Mouse (Mus musculus) brain, embryonic 14.5 days (tissue): ENCODE measurements around the gene Olfr691. TPM values are rescaled to one million over a fixed set of nuclear protein-coding genes. Genes with fewer than 3 reads are reported as not detected.

Experiments
- DNase-seq: peaks from one replicate; pipeline ENCODE4 v3.0.0-alpha.2; 2011; ENCODE audit warnings: low read depth
- CTCF ChIP-seq: fragments of 200-500 bp; IDR thresholded peaks from 2 replicates; pipeline ENCODE4 v1.5.1; 2012; ENCODE audit warnings: inconsistent platforms, mild to moderate bottlenecking, moderate library complexity, borderline replicate concordance; ENCODE audit not compliant: insufficient read depth, insufficient read length; ENCODE audit errors: extremely low read depth
- POLR2A ChIP-seq: fragments of 200-500 bp; IDR thresholded peaks from 2 replicates; pipeline ENCODE4 v1.6.1; 2012; ENCODE audit warnings: mild to moderate bottlenecking, inconsistent platforms, borderline replicate concordance; ENCODE audit not compliant: poor library complexity, insufficient read depth, insufficient read length, severe bottlenecking; ENCODE audit errors: extremely low read depth
- polyA plus RNA-seq: library from polyadenylated mRNA; depleted of rRNA; stranded (reverse); fragments of >200 nt; gene quantifications from 2 replicates; pipeline ENCODE4 v1.2.3, GENCODE M21; 2012; rRNA removed

Gene Olfr691
- polyA plus RNA-seq, 1 experiment, result 0.31 TPM

GRCm38 (mm10) chr7:105342752-105343151 lies 682 bp upstream of the Olfr691 start:
- peak; percentile 4 for DNase-seq
- TF ChIP-seq CTCF (no peak), POLR2A (no peak)

GRCm38 (mm10) chr7:105334004-105334403 lies 8.1 kb downstream of the Olfr691 start, which contains the start of gene Olfr690:
Olfr690 (minus strand) TSS chr7:105334104.
- DNase-seq, result no peak
- TF ChIP-seq CTCF (no peak), POLR2A (no peak)

GRCm38 (mm10) chr7:105325302-105325701 lies 16.8 kb downstream of the Olfr691 start:
- no peak for DNase-seq
- TF ChIP-seq POLR2A (no peak), CTCF (no peak)

GRCm38 (mm10) chr7:105310865-105311264 lies 31.2 kb downstream of the Olfr691 start, which contains the start of gene Olfr689:
Olfr689 (plus strand) TSS chr7:105311165.
- no peak for TF ChIP-seq CTCF
- no peak for TF ChIP-seq POLR2A
- no peak for DNase-seq

DNA sequence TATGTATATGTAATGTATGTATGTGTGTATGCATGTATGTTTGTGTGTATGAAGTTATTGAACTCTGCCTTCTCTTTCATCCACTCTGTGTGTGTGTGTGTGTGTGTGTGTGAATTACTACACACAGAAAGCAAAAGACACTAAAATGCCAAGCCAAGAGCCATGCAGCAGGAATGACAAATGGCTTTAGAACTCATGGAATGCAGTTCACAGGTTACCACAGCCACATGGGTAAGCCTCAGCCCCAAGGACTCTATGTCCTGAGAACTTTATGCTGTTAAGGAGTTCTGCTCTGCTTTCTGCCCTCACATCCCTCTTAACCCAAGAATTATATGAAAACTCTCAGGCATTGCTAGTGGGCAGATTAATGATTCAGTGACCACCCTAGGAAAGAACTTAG lies 52.0 kb downstream of the Olfr691 start:
- no peak for TF ChIP-seq CTCF
- TF ChIP-seq POLR2A, result no peak
- DNase-seq, result no peak

- DNase-seq, result no peak
- TF ChIP-seq POLR2A, result no peak
- TF ChIP-seq CTCF, result no peak
These were observed 54.3 kb downstream of the Olfr691 start, which contains the start of gene Olfr688 for GRCm38 (mm10) chr7:105287795-105288194. Olfr688 (plus strand) TSS chr7:105288095.

Other genes with a start within 250 kb of the Olfr691 start
- gene Olfr680-ps1, start 249.5 kb downstream of the Olfr691 start, polyA plus RNA-seq, result not detected in 2 replicates
- not detected in 2 replicates for gene Olfr681, start 225.4 kb downstream of the Olfr691 start, polyA plus RNA-seq
- not detected in 2 replicates for gene Olfr683, start 195.3 kb downstream of the Olfr691 start, polyA plus RNA-seq
- not detected in 2 replicates for gene Olfr684, start 178.6 kb downstream of the Olfr691 start, polyA plus RNA-seq
- not detected in 2 replicates for gene Olfr685, start 156.3 kb downstream of the Olfr691 start, polyA plus RNA-seq
- gene Olfr686, start 134.8 kb downstream of the Olfr691 start, polyA plus RNA-seq, result not detected in 2 replicates
- gene Olfr688, start 54.2 kb downstream of the Olfr691 start, polyA plus RNA-seq, result not detected in 2 replicates
- gene Olfr689, start 31.1 kb downstream of the Olfr691 start, polyA plus RNA-seq, result not detected in 2 replicates
- gene Olfr690, start 8.2 kb downstream of the Olfr691 start, polyA plus RNA-seq, result 0.26 and 0.40 TPM in 2 replicates
- gene Olfr692, start 26.0 kb upstream of the Olfr691 start, polyA plus RNA-seq, result not detected in 2 replicates
- not detected in 2 replicates for gene Gm5901, start 32.8 kb upstream of the Olfr691 start, polyA plus RNA-seq
- gene Fam160a2, start 57.8 kb upstream of the Olfr691 start, polyA plus RNA-seq, result 41.6 and 50.0 TPM in 2 replicates
- 0.37 TPM in 2 replicates for gene Cnga4, start 62.3 kb upstream of the Olfr691 start, polyA plus RNA-seq
- 2.1 and 3.0 TPM in 2 replicates for gene Cckbr, start 83.5 kb upstream of the Olfr691 start, polyA plus RNA-seq
- gene Cavin3, start 140.0 kb upstream of the Olfr691 start, polyA plus RNA-seq, result 20.9 and 22.7 TPM in 2 replicates
- gene Smpd1, start 212.1 kb upstream of the Olfr691 start, polyA plus RNA-seq, result 51.2 and 59.6 TPM in 2 replicates
- 304 and 347 TPM in 2 replicates for gene Apbb1, start 239.4 kb upstream of the Olfr691 start, polyA plus RNA-seq